Mouse (Mus musculus): Measurements from ENCODE around the gene Psmd14. TPM values are rescaled to one million over a fixed set of nuclear protein-coding genes. Genes with fewer than 3 reads are reported as not detected.
A peak's percentile ranks its signal among the peaks of the same experiment; 100 is the strongest.

Psmd14 gene
- total and polyA plus RNA-seq, 3 experiments, result 156 to 217 TPM; not detected in 1

DNA sequence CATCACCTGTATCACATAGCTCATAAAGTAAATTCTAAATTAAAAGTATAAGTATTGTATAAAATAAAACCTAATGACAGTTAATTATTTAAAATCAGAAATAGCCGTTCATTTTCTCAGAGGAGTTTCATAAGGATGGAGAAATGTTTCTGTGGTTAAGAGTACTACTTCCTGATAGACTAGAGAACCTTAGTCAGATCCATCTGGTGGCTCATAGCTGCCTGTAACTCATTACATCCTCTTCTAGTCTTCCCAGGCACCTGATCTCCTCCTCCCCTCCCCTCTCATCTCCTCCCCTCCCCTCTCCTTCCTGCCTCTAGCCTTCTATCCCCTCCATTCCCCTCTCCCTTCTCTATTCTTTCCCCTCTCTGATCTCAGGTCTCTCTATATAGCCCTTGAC lies 29.9 kb upstream of the Psmd14 start:
- peaks cover 0 to under 1% of the 10 kb centered on the region in 2 experiments; a peak in 1 of 4 replicates for H3K4me1 ChIP-seq (ENCODE audit: control insufficient read depth in 1 of 2, insufficient read depth in 2 of 2, low read length in 2 of 2)
- no peaks in the 10 kb centered on the region; a peak in 1 of 4 replicates for H3K36me3 ChIP-seq (ENCODE audit: control insufficient read depth in 1 of 2, insufficient read depth in 2 of 2, low read length in 2 of 2)
- no peaks in the 10 kb centered on the region for H3K79me2 ChIP-seq (ENCODE audit: control insufficient read depth, insufficient read depth, low read length, poor library complexity)
- H3K9ac ChIP-seq (ENCODE audit: control insufficient read depth, low read depth, low read length, poor library complexity, severe bottlenecking), result no peak overlapping the region
- 0 out of 4 replicates have a peak, but pooled peaks cover 0 to 1% of the 10 kb centered on the region in 2 experiments for H3K27me3 ChIP-seq (ENCODE audit: control insufficient read depth in 1 of 2, insufficient read depth in 2 of 2, low read length in 2 of 2)
- no peak for TF ChIP-seq CHD2 (IDR thresholded peaks at IDR 0.05; ENCODE audit: low read length)
- no peak for TF ChIP-seq HCFC1 (IDR thresholded peaks at IDR 0.05; ENCODE audit: low read depth, low read length)
- TF ChIP-seq ZKSCAN1 (IDR thresholded peaks at IDR 0.05; ENCODE audit: low read depth, low read length), result no peak
- TF ChIP-seq MYB (IDR thresholded peaks at IDR 0.05; ENCODE audit: low read depth, low read length), result no peak
- no peak for TF ChIP-seq BHLHE40 (IDR thresholded peaks at IDR 0.05; ENCODE audit: borderline replicate concordance, low read depth, low read length)
- no peak for TF ChIP-seq CHD1 (IDR thresholded peaks at IDR 0.05; ENCODE audit: low read depth, low read length)
- TF ChIP-seq MXI1 (IDR thresholded peaks at IDR 0.05; ENCODE audit: low read depth, low read length), result no peak
- no peak for TF ChIP-seq MAFK (IDR thresholded peaks at IDR 0.05; ENCODE audit: borderline replicate concordance, low read depth, low read length)
- TF ChIP-seq RAD21 (IDR thresholded peaks at IDR 0.05; ENCODE audit: low read depth, low read length), result no peak
- TF ChIP-seq E2F4 (IDR thresholded peaks at IDR 0.05; ENCODE audit: borderline replicate concordance, low read depth, low read length), result no peak
- TF ChIP-seq CTCF (IDR thresholded peaks at IDR 0.05 in 2 of 3, conservative IDR thresholded peaks at IDR 0.05 in 1 of 3; ENCODE audit: control insufficient read depth in 1 of 3, insufficient read depth in 1 of 3, low read depth in 2 of 3, low read length in 3 of 3, poor library complexity in 1 of 3, severe bottlenecking in 1 of 3), result no peak
- H3K4me3 ChIP-seq (ENCODE audit: control insufficient read depth in 1 of 2, insufficient read depth in 1 of 2, low read depth in 2 of 2, low read length in 2 of 2), result no peak overlapping the region
- no peak overlapping the region for H3K27ac ChIP-seq (ENCODE audit: control insufficient read depth, low read depth, low read length)
- no peaks in the 10 kb centered on the region for H3K9me3 ChIP-seq (replicated peaks; ENCODE audit: insufficient read depth, low read length)
- no peak for DNase-seq (ENCODE audit: low read depth, low spot score)

GRCm38 (mm10) chr2:61686533-61686932 lies 25.0 kb upstream of the Psmd14 start:
- TF ChIP-seq GATA1 (IDR thresholded peaks at IDR 0.05; ENCODE audit: low read depth, low read length), result no peak
- TF ChIP-seq RCOR1 (IDR thresholded peaks at IDR 0.05; ENCODE audit: low read depth, low read length), result peak; percentile 57; the same call in 1 of the 2 replicates
- no peak for TF ChIP-seq ELF1 (IDR thresholded peaks at IDR 0.05; ENCODE audit: low read depth, low read length)
- no peak for TF ChIP-seq MYC (IDR thresholded peaks at IDR 0.05; ENCODE audit: low read depth, low read length)
- peak; percentile 30; the same call in 1 of the 2 replicates for TF ChIP-seq TCF12 (IDR thresholded peaks at IDR 0.05; ENCODE audit: low read depth, low read length)
- peak; percentile 11; the same call in 1 of the 2 replicates for TF ChIP-seq TAL1 (IDR thresholded peaks at IDR 0.05; ENCODE audit: low read length)
- TF ChIP-seq EP300 (IDR thresholded peaks at IDR 0.05; ENCODE audit: low read depth in 1 of 2, low read length in 2 of 2), result peak in 1 of 2 experiments; percentile 27; a peak in 1 of 4 replicates
- 0 out of 2 replicates have a peak, but pooled peaks have one; percentile 26 for TF ChIP-seq ETS1 (IDR thresholded peaks at IDR 0.05; ENCODE audit: low read depth, low read length)
- no peak for TF ChIP-seq MEF2A (IDR thresholded peaks at IDR 0.05; ENCODE audit: extremely low read depth, insufficient replicate concordance, low read depth, low read length, poor library complexity, severe bottlenecking)
- no peak for TF ChIP-seq NELFE (IDR thresholded peaks at IDR 0.05; ENCODE audit: low read depth, low read length)
- no peak for TF ChIP-seq MAFK (IDR thresholded peaks at IDR 0.05; ENCODE audit: borderline replicate concordance, low read depth, low read length)
- Histone ChIP-seq H3K9me3 (replicated peaks; ENCODE audit: insufficient read depth, low read length) (no peaks in the 10 kb centered on the region), H3K27me3 (ENCODE audit: control insufficient read depth in 1 of 2, insufficient read depth in 2 of 2, low read length in 2 of 2) (no peaks in the 10 kb centered on the region), H3K79me2 (ENCODE audit: control insufficient read depth, insufficient read depth, low read length, poor library complexity) (no peaks in the 10 kb centered on the region), H3K36me3 (ENCODE audit: control insufficient read depth in 1 of 2, insufficient read depth in 2 of 2, low read length in 2 of 2) (no peaks in the 10 kb centered on the region; a peak in 2 of 4 replicates), H3K27ac (ENCODE audit: control insufficient read depth, low read depth, low read length) (no peak overlapping the region), H3K4me1 (ENCODE audit: control insufficient read depth in 1 of 2, insufficient read depth in 2 of 2, low read length in 2 of 2) (peaks cover 0 to 5% of the 10 kb centered on the region in 2 experiments; a peak in 1 of 4 replicates), H3K4me3 (ENCODE audit: control insufficient read depth in 1 of 2, insufficient read depth in 1 of 2, low read depth in 2 of 2, low read length in 2 of 2) (no peak overlapping the region), H3K9ac (ENCODE audit: control insufficient read depth, low read depth, low read length, poor library complexity, severe bottlenecking) (no peak overlapping the region)
- peak; percentile 29 for DNase-seq (ENCODE audit: low read depth, low spot score)

Data from MEL (cell line).